Mouse (Mus musculus): ENCODE results near the gene Bglap2. TPM values are rescaled to one million over a fixed set of nuclear protein-coding genes. Genes with fewer than 3 reads are reported as not detected.
"Not testable (repeated sequence)": the region's sequence is repeated elsewhere in the genome, so short reads cannot be mapped to it uniquely, and the experiment has no call there.

Gene Bglap2
- polyA plus RNA-seq, 1 experiment from 2014 or later, result 1.3 TPM

GRCm38 (mm10) chr3:88375750-88376626 is 2.5 kb downstream of the Bglap2 start:
- 15% methylated on average over 18 of the region's 19 CpGs for WGBS
- H3K9me3 ChIP-seq (replicated peaks; ENCODE audit: control insufficient read depth, low read length, poor library complexity, severe bottlenecking); H3K27me3 ChIP-seq (ENCODE audit: control insufficient read depth, insufficient read depth, low read depth, low read length); H3K27ac ChIP-seq (ENCODE audit: low read length); H3K36me3 ChIP-seq (ENCODE audit: control insufficient read depth, insufficient read depth, low read length); H3K4me3 ChIP-seq (ENCODE audit: low read depth, low read length); H3K4me1 ChIP-seq (ENCODE audit: control insufficient read depth, insufficient read depth, low read length): not testable (repeated sequence)
- peak; percentile 87 for ATAC-seq
- Histone ChIP-seq H3K9ac (ENCODE audit: low read depth, low read length) (peak overlapping the region; percentile 30; the same call in 1 of the 2 replicates), H3K4me2 (ENCODE audit: low read length) (peak overlapping the region; percentile 28; the same call in 1 of the 2 replicates)

GRCm38 (mm10) chr3:88372643-88373042 is 5.9 kb downstream of the Bglap2 start, which contains the start of gene Bglap3:
TSS of gene Bglap3 (minus strand) at chr3:88372743.
- H3K27ac ChIP-seq (ENCODE audit: low read length); H3K4me1 ChIP-seq (ENCODE audit: control insufficient read depth, insufficient read depth, low read length); H3K4me3 ChIP-seq (ENCODE audit: low read depth, low read length); H3K9me3 ChIP-seq (replicated peaks; ENCODE audit: control insufficient read depth, low read length, poor library complexity, severe bottlenecking); H3K4me2 ChIP-seq (ENCODE audit: low read length); ATAC-seq; H3K36me3 ChIP-seq (ENCODE audit: control insufficient read depth, insufficient read depth, low read length); H3K27me3 ChIP-seq (ENCODE audit: control insufficient read depth, insufficient read depth, low read depth, low read length); H3K9ac ChIP-seq (ENCODE audit: low read depth, low read length): not testable (repeated sequence)
- WGBS, result 94% methylated on average over 9 of the region's 9 CpGs

GRCm38 (mm10) chr3:88368511-88368910 is 10.0 kb downstream of the Bglap2 start:
- H3K4me2 ChIP-seq (ENCODE audit: low read length); ATAC-seq; H3K4me1 ChIP-seq (ENCODE audit: control insufficient read depth, insufficient read depth, low read length); H3K9me3 ChIP-seq (replicated peaks; ENCODE audit: control insufficient read depth, low read length, poor library complexity, severe bottlenecking); H3K36me3 ChIP-seq (ENCODE audit: control insufficient read depth, insufficient read depth, low read length); H3K27me3 ChIP-seq (ENCODE audit: control insufficient read depth, insufficient read depth, low read depth, low read length); H3K27ac ChIP-seq (ENCODE audit: low read length); H3K4me3 ChIP-seq (ENCODE audit: low read depth, low read length); H3K9ac ChIP-seq (ENCODE audit: low read depth, low read length): not testable (repeated sequence)
- 93% methylated on average over 7 of the region's 7 CpGs for WGBS

- H3K9me3 ChIP-seq (replicated peaks; ENCODE audit: control insufficient read depth, low read length, poor library complexity, severe bottlenecking); H3K27me3 ChIP-seq (ENCODE audit: control insufficient read depth, insufficient read depth, low read depth, low read length); H3K9ac ChIP-seq (ENCODE audit: low read depth, low read length); H3K4me1 ChIP-seq (ENCODE audit: control insufficient read depth, insufficient read depth, low read length); H3K4me2 ChIP-seq (ENCODE audit: low read length); H3K27ac ChIP-seq (ENCODE audit: low read length); H3K36me3 ChIP-seq (ENCODE audit: control insufficient read depth, insufficient read depth, low read length); H3K4me3 ChIP-seq (ENCODE audit: low read depth, low read length): not testable (repeated sequence)
- 50% methylated on average over 3 of the region's 7 CpGs for WGBS
- ATAC-seq, result 0 out of 2 replicates have a peak, but pooled peaks have one; percentile 33
Observed at GRCm38 (mm10) chr3:88367517-88367916, 11.0 kb downstream of the Bglap2 start.

- peak; percentile 80 for ATAC-seq
- H3K9ac ChIP-seq (ENCODE audit: low read depth, low read length); H3K4me1 ChIP-seq (ENCODE audit: control insufficient read depth, insufficient read depth, low read length); H3K9me3 ChIP-seq (replicated peaks; ENCODE audit: control insufficient read depth, low read length, poor library complexity, severe bottlenecking); H3K36me3 ChIP-seq (ENCODE audit: control insufficient read depth, insufficient read depth, low read length); H3K27me3 ChIP-seq (ENCODE audit: control insufficient read depth, insufficient read depth, low read depth, low read length); H3K27ac ChIP-seq (ENCODE audit: low read length): not testable (repeated sequence)
- H3K4me2 ChIP-seq (ENCODE audit: low read length), result peak overlapping the region; percentile 35; the same call in 1 of the 2 replicates
- WGBS, result 1% methylated on average over 15 of the region's 22 CpGs
- H3K4me3 ChIP-seq (ENCODE audit: low read depth, low read length), result peak overlapping the region; percentile 20
Observed at GRCm38 (mm10) chr3:88366830-88367428, 11.6 kb downstream of the Bglap2 start.

GRCm38 (mm10) chr3:88365705-88366361 is 12.7 kb downstream of the Bglap2 start:
- Histone ChIP-seq H3K9ac (ENCODE audit: low read depth, low read length) (no peak overlapping the region), H3K27ac (ENCODE audit: low read length) (no peak overlapping the region), H3K4me3 (ENCODE audit: low read depth, low read length) (no peak overlapping the region), H3K4me1 (ENCODE audit: control insufficient read depth, insufficient read depth, low read length) (no peaks in the 10 kb centered on the region), H3K4me2 (ENCODE audit: low read length) (no peak overlapping the region), H3K27me3 (ENCODE audit: control insufficient read depth, insufficient read depth, low read depth, low read length) (peaks cover 4% of the 10 kb centered on the region; the same call in 1 of the 2 replicates), H3K36me3 (ENCODE audit: control insufficient read depth, insufficient read depth, low read length) (peaks cover 14% of the 10 kb centered on the region), H3K9me3 (replicated peaks; ENCODE audit: control insufficient read depth, low read length, poor library complexity, severe bottlenecking) (peaks cover 2% of the 10 kb centered on the region; the same call in 1 of the 2 replicates)
- WGBS, result 33% methylated on average over 34 of the region's 34 CpGs
- ATAC-seq, result no peak

- 4% methylated on average over 16 of the region's 16 CpGs for WGBS
- Histone ChIP-seq H3K4me1 (ENCODE audit: control insufficient read depth, insufficient read depth, low read length) (no peaks in the 10 kb centered on the region), H3K27me3 (ENCODE audit: control insufficient read depth, insufficient read depth, low read depth, low read length) (peaks cover 4% of the 10 kb centered on the region; the same call in 1 of the 2 replicates), H3K4me3 (ENCODE audit: low read depth, low read length) (no peak within 1 kb of the TSS), H3K27ac (ENCODE audit: low read length) (no peak within 1 kb of the TSS), H3K36me3 (ENCODE audit: control insufficient read depth, insufficient read depth, low read length) (peaks cover 28% of the 10 kb centered on the region), H3K4me2 (ENCODE audit: low read length) (no peak within 1 kb of the TSS), H3K9me3 (replicated peaks; ENCODE audit: control insufficient read depth, low read length, poor library complexity, severe bottlenecking) (no peaks in the 10 kb centered on the region), H3K9ac (ENCODE audit: low read depth, low read length) (no peak within 1 kb of the TSS)
- ATAC-seq, result no peak
Observed at GRCm38 (mm10) chr3:88364337-88364736, 14.2 kb downstream of the Bglap2 start, which contains the start of gene Paqr6. TSS of gene Paqr6 (plus strand) at chr3:88364584.

GRCm38 (mm10) chr3:88363700-88364099 is 14.8 kb downstream of the Bglap2 start:
- Histone ChIP-seq H3K36me3 (ENCODE audit: control insufficient read depth, insufficient read depth, low read length) (peaks cover 31% of the 10 kb centered on the region), H3K4me3 (ENCODE audit: low read depth, low read length) (no peak overlapping the region), H3K4me2 (ENCODE audit: low read length) (no peak overlapping the region), H3K9me3 (replicated peaks; ENCODE audit: control insufficient read depth, low read length, poor library complexity, severe bottlenecking) (no peaks in the 10 kb centered on the region), H3K9ac (ENCODE audit: low read depth, low read length) (no peak overlapping the region), H3K4me1 (ENCODE audit: control insufficient read depth, insufficient read depth, low read length) (no peaks in the 10 kb centered on the region), H3K27ac (ENCODE audit: low read length) (no peak overlapping the region), H3K27me3 (ENCODE audit: control insufficient read depth, insufficient read depth, low read depth, low read length) (peaks cover 4% of the 10 kb centered on the region; the same call in 1 of the 2 replicates)
- ATAC-seq, result no peak
- WGBS, result 53% methylated on average over 4 of the region's 4 CpGs

Data from midbrain, embryonic 16.5 days (tissue).